Mouse (Mus musculus) limb, embryonic 15.5 days (tissue): ENCODE measurements around the gene Fbxl17. TPM values are rescaled to one million over a fixed set of nuclear protein-coding genes. Genes with fewer than 3 reads are reported as not detected.

Experiments used
- ATAC-seq: fragments of 200-750 bp; cut with Nextera tagmentation; 2 replicates; pipeline ENCODE4 v1.8.0; 2017; ENCODE audit warnings: low read depth, moderate TSS enrichment; ENCODE audit not compliant: insufficient number of reproducible peaks, low FRiP score, low TSS enrichment
- H3K27ac ChIP-seq: fragments of 300-500 bp; sonication (generic); 2 replicates; pipeline ENCODE4 v1.5.1; 2015; ENCODE audit warnings: moderate library complexity, mild to moderate bottlenecking, inconsistent platforms
- H3K27me3 ChIP-seq: fragments of 300-500 bp; sonication (generic); 2 replicates; pipeline ENCODE4 v1.6.1; 2015; ENCODE audit warnings: inconsistent platforms
- H3K36me3 ChIP-seq: fragments of 300-500 bp; sonication (generic); 2 replicates; pipeline ENCODE4 v1.6.1; 2015; ENCODE audit warnings: inconsistent platforms
- H3K4me1 ChIP-seq: fragments of 300-500 bp; sonication (generic); 2 replicates; pipeline ENCODE4 v1.6.1; 2015; ENCODE audit warnings: inconsistent platforms
- H3K4me2 ChIP-seq: fragments of 300-500 bp; sonication (generic); 2 replicates; pipeline ENCODE4 v1.6.1; 2015; ENCODE audit warnings: mild to moderate bottlenecking, inconsistent platforms
- H3K4me3 ChIP-seq: fragments of 300-500 bp; sonication (generic); 2 replicates; pipeline ENCODE4 v1.5.1; 2015; ENCODE audit warnings: mild to moderate bottlenecking, inconsistent platforms
- H3K9ac ChIP-seq: fragments of 300-500 bp; sonication (generic); 2 replicates; pipeline ENCODE4 v1.6.1; 2015; ENCODE audit warnings: inconsistent platforms
- H3K9me3 ChIP-seq: fragments of 300-500 bp; sonication (generic); 2 replicates; pipeline ENCODE4 v1.6.1; 2016; ENCODE audit warnings: inconsistent platforms
- whole genome bisulfite sequencing: fragments of 180-500 bp; shearing (Covaris S2); methylation state at CpG from one replicate; pipeline ENCODE4 v1.1.7; 2015; 5-methylcytosine and 5-hydroxymethylcytosine counted together
- polyA plus RNA-seq: library from polyadenylated mRNA; unstranded; fragments of >200 nt; fragmentation: Nextera tagmentation; extraction: Ambion mirVana; gene quantifications from 2 replicates; pipeline ENCODE4 v1.2.1, GENCODE M21; 2015

Gene Fbxl17
- polyA plus RNA-seq, 1 experiment from 2014 or later = 7.8 TPM

DNA sequence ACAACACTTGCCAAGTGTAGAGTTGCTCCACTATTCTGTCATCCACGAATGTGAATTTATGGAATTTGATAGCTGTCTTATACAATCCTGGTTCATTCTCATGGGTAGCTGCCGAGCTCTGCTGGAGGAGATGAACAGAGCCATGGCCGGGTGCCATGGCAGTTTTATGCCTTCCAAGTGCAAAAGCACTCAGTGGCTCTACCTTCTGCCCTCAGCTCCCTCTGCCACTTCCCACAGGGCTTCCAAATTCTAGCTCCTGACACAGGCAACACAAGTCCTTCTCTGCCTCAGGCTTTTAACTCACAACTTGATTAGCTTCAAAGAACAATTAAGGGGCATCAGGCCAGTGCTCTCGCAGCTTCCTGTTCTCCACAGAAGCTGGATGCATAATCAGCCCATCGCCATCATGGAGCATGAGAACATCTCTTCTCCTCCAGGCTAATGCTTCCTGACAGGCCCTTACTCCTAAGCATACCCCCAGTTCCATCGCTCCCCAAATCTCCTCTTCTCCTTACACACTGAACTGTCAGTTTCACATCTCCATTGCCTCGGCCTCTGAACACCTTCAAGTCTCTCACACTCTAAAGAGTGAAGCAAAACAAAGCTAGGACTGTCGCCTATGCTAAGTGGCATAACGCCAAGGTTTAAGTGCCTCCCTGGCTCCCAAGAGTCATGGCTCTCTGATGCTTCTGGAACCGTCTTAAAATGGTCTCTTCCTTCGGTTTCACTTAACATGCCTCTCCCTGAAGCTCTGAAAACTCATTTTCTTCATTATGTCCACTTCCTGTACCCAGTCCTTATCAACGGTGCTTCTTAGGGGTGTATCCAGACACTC is 184.0 kb downstream of the Fbxl17 start:
- Histone ChIP-seq H3K9me3 (no peaks in the 10 kb centered on the region), H3K9ac (no peak overlapping the region), H3K36me3 (no peaks in the 10 kb centered on the region), H3K4me1 (peaks cover 8% of the 10 kb centered on the region), H3K4me3 (no peak overlapping the region), H3K4me2 (no peak overlapping the region), H3K27me3 (no peaks in the 10 kb centered on the region), H3K27ac (no peak overlapping the region)
- WGBS = 75% methylated on average over 12 of the region's 12 CpGs
- ATAC-seq = no peak

DNA sequence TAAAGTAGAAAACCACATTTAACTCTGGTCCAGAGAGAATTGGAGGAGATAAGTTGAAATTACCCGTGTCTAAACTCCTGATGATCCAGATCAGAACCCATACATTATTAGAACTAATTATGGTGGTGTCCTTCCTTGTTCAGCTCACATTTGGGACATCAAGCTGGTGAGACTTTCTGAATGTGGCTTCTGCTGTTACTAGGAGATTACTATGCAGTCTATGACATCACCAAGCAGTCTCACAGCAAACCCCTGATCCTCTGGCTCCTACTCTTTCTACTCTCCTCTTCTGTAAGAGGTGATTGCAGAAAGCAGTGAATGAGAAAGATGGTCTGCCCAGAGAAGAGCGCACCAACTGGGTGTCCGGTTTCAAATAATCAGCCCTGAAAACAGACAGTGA is 187.0 kb downstream of the Fbxl17 start:
- Histone ChIP-seq H3K4me2 (no peak overlapping the region), H3K9me3 (no peaks in the 10 kb centered on the region), H3K36me3 (no peaks in the 10 kb centered on the region), H3K9ac (no peak overlapping the region), H3K27me3 (no peaks in the 10 kb centered on the region), H3K4me1 (peaks cover 5% of the 10 kb centered on the region), H3K4me3 (no peak overlapping the region), H3K27ac (no peak overlapping the region)
- no peak for ATAC-seq
- 89% methylated on average over 3 of the region's 3 CpGs for WGBS

DNA sequence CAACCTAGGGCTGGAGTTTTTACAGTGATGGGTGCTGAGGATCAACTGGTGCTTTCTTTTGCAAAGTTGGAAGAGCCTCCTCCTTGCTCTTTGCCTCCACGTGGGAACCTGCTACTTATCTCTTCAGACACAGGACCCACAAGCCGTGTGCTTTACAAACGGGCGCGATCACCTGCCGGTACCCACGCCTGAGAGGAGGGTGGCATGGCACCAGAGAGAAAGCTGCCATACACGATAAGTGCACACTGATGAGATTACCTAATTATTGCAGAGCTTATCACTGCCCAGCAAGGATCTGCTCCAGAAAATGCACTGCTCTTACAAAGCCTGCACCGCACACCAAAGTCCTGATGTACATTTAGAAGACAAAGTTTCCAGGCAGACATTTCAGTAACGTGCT is 187.5 kb downstream of the Fbxl17 start:
- ATAC-seq = no peak
- H3K9ac ChIP-seq = no peak overlapping the region
- H3K36me3 ChIP-seq = no peaks in the 10 kb centered on the region
- H3K27me3 ChIP-seq = no peaks in the 10 kb centered on the region
- no peaks in the 10 kb centered on the region for H3K9me3 ChIP-seq
- H3K4me1 ChIP-seq = peaks cover under 1% of the 10 kb centered on the region
- no peak overlapping the region for H3K27ac ChIP-seq
- 89% methylated on average over 10 of the region's 10 CpGs for WGBS
- no peak overlapping the region for H3K4me2 ChIP-seq
- no peak overlapping the region for H3K4me3 ChIP-seq

DNA sequence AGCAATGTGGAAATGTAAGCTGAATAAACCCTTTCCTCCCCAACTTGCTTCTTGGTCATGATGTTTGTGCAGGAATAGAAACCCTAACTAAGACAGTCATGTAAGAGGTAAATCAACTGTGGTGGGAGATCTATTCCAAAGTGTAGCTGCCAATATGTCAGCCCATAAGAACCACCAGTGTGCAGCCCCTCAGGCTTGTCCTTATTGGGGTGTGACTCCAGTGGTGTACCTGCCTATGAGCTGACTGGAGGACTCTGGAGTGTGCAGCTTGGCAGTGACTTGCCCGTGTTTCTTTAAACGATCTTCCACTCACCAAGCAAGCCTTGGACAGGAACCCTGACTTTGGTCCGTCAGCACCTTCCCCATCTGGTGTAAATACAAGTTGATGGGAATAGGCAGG is 188.2 kb downstream of the Fbxl17 start:
- ATAC-seq = no peak
- 70% methylated on average over 3 of the region's 3 CpGs for WGBS

DNA sequence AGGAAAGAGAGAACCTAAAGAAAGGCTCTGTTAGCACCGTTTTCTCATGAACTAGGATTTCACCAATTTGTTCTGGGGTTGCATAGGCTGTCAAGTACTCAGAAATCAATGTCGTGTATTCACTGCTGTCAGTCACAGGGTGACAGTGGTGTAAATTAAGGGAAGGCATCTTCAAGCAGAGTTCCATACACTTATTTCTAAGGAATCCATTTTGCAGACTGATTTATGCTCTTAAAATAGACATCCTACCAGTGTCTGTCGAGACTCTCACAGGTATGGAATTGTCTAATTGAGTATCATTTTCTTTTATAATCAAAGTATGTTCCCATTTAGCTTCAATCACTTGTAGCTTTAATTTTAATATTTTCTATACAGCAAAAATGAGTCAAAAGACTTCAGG is 189.8 kb downstream of the Fbxl17 start:
- no peaks in the 10 kb centered on the region for H3K4me1 ChIP-seq
- no peak overlapping the region for H3K9ac ChIP-seq
- H3K4me3 ChIP-seq = no peak overlapping the region
- no peaks in the 10 kb centered on the region for H3K36me3 ChIP-seq
- no peak for ATAC-seq
- WGBS = 68% methylated on average over 3 of the region's 3 CpGs
- H3K4me2 ChIP-seq = no peak overlapping the region
- no peaks in the 10 kb centered on the region for H3K27me3 ChIP-seq
- no peak overlapping the region for H3K27ac ChIP-seq
- H3K9me3 ChIP-seq = no peaks in the 10 kb centered on the region

More for the DNA sequence above, 188.2 kb downstream of the Fbxl17 start:
- Histone ChIP-seq H3K27ac (no peak overlapping the region), H3K27me3 (no peaks in the 10 kb centered on the region), H3K9me3 (no peaks in the 10 kb centered on the region), H3K4me1 (no peaks in the 10 kb centered on the region), H3K36me3 (no peaks in the 10 kb centered on the region), H3K9ac (no peak overlapping the region), H3K4me2 (no peak overlapping the region), H3K4me3 (no peak overlapping the region)

DNA sequence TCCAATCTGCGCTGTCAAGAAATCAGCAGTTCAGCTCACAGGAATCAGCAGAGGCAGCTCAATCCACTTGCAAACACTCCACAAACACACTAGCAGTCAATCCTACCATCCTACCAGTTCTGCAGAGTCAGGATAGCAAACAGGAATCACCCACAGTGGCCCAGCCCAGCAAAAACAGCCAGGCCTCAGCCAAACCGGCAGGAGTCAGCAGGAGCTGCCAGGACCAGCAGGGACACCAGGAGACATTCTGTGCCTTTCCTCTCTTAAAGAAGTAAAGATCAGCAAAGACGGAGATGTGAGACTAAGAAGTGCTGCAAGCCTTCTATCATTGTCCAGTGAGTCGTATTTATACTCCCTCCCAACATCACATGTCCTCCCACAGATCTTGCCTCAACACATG is 196.0 kb downstream of the Fbxl17 start:
- H3K9ac ChIP-seq = no peak overlapping the region
- H3K27me3 ChIP-seq = no peaks in the 10 kb centered on the region
- no peaks in the 10 kb centered on the region for H3K36me3 ChIP-seq
- ATAC-seq = no peak
- 57% methylated on average over 4 of the region's 4 CpGs for WGBS
- no peak overlapping the region for H3K4me2 ChIP-seq
- H3K9me3 ChIP-seq = no peaks in the 10 kb centered on the region
- H3K27ac ChIP-seq = no peak overlapping the region
- no peaks in the 10 kb centered on the region for H3K4me1 ChIP-seq
- H3K4me3 ChIP-seq = no peak overlapping the region

DNA sequence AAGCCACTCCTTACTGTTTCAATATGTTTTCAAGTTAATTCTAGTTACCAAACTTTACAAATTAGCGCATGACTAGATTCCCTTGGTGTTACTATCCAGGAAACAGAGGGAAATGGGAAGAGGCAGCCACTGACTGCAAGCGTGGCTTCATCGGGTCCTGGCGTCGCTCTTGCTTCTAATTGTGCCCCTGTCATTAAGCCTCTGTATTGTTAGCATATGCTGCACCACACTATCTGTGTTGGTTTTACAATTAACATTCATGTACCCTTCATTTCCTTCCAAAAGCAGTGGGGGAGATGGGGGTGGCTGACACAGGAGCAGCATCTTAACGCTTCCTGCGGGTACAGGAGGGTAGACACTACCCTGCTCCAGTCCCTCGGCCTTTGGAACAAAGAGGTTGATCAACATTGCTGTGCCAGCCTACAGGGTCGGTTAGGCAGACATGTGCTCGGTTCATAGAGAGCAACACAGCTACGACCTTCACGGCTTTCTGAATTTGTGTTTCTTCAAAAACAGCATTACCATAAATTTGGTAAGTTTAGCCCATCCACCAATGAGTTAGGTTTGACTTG is 197.9 kb downstream of the Fbxl17 start:
- Histone ChIP-seq H3K27ac (no peak overlapping the region), H3K9ac (no peak overlapping the region), H3K4me2 (no peak overlapping the region), H3K4me3 (no peak overlapping the region), H3K4me1 (no peaks in the 10 kb centered on the region), H3K36me3 (no peaks in the 10 kb centered on the region), H3K9me3 (no peaks in the 10 kb centered on the region), H3K27me3 (no peaks in the 10 kb centered on the region)
- 72% methylated on average over 12 of the region's 12 CpGs for WGBS
- no peak for ATAC-seq

DNA sequence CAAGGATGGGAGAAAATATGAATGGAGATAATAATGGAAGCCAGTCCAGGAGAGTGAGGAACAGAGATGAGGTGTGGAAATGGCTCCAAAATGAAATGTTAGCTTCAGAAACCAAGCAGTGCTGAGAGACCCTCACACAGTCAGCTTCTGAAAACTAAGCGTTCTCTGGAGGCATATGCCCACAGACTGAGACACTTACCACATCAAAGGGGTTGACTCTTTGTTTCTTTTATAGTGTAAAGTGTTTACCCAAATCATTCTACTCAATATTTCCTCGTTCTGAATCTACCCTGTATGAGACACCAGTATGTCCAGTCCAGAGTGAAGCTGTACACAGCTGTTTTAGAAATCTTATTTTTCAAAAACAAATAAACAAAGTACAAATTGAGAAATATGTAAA is 204.3 kb downstream of the Fbxl17 start:
- no peaks in the 10 kb centered on the region for H3K27me3 ChIP-seq
- no peak overlapping the region for H3K9ac ChIP-seq
- H3K4me1 ChIP-seq = no peaks in the 10 kb centered on the region
- H3K4me2 ChIP-seq = no peak overlapping the region
- no peaks in the 10 kb centered on the region for H3K36me3 ChIP-seq
- H3K27ac ChIP-seq = no peak overlapping the region
- no peak for ATAC-seq
- 42% methylated on average over 2 of the region's 2 CpGs for WGBS
- H3K4me3 ChIP-seq = no peak overlapping the region
- H3K9me3 ChIP-seq = no peaks in the 10 kb centered on the region

DNA sequence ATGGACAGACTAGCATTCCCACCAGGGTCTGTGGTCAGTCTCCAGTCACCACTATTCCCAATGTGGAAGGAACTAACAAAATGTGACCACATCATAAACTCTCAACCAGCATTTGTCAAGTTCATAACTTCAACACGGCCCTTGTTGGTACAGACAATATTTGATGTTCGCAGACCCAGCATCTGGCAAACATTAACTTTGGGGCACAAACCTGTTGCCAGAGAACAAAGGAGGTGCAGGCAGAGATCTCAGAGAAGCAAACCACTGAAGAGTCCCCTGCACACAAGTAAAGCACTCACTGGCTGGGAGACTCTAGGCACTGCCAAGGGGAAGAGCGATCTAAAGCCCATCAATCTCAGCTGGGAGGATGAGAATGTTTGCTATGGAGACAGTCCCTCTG is 204.9 kb downstream of the Fbxl17 start:
- Histone ChIP-seq H3K4me3 (no peak overlapping the region), H3K4me2 (no peak overlapping the region), H3K4me1 (no peaks in the 10 kb centered on the region), H3K36me3 (no peaks in the 10 kb centered on the region), H3K9ac (no peak overlapping the region), H3K9me3 (no peaks in the 10 kb centered on the region), H3K27ac (no peak overlapping the region), H3K27me3 (no peaks in the 10 kb centered on the region)
- WGBS = 37% methylated on average over 3 of the region's 3 CpGs
- no peak for ATAC-seq

DNA sequence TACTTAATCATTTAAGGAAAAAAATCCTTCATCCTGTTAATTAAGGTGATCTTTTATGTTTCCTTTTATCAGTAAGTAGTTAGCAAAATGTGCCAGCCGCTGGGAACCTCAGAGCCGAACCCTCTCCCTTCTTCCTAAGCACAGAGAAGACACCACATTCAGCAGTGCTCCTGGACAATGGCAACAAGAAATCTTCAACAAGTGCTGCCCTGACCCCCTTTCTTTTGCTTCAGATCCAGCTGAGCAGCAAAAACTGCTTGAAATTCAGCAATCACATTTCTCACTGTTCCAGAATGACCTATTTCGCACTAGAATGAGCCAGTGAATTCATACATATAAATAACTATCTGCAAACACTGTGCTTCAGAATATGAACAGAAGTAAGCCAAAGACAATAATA is 205.8 kb downstream of the Fbxl17 start:
- H3K36me3 ChIP-seq = no peaks in the 10 kb centered on the region
- no peaks in the 10 kb centered on the region for H3K9me3 ChIP-seq
- H3K27me3 ChIP-seq = no peaks in the 10 kb centered on the region
- H3K4me2 ChIP-seq = no peak overlapping the region
- no peaks in the 10 kb centered on the region for H3K4me1 ChIP-seq
- no peak overlapping the region for H3K27ac ChIP-seq
- H3K9ac ChIP-seq = no peak overlapping the region
- no peak for ATAC-seq
- 75% methylated on average over 3 of the region's 3 CpGs for WGBS
- no peak overlapping the region for H3K4me3 ChIP-seq

DNA sequence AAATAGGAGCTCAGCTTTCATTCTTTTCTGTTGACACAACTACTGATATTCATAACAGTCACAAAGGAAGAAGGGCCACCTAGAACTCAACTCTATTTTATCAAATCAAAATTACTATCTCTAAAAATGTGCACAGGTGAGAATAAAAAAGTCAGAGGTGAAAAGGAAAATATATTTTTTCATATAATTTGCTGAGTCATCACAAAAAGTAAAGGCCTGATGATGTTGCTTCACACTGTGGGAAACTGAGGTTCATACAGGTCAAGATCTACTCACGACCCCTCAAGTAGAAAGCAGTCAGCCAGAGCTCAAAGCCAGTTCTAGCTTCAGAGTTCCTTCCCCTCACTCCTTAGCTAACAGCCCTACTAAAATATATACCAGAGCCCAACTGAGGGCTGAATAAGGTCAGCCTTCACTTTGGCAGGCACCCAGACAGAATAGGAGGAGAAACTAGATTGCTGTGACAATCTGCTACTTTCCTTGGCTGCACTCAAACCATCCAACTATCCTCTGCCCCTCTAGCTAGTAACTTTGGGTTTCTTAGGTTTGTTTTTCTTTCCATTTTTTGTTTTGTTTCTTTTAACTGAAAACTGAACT is 210.4 kb downstream of the Fbxl17 start:
- no peak for ATAC-seq
- Histone ChIP-seq H3K36me3 (no peaks in the 10 kb centered on the region), H3K27ac (no peak overlapping the region), H3K4me1 (peaks cover 4% of the 10 kb centered on the region), H3K4me2 (no peak overlapping the region), H3K9me3 (no peaks in the 10 kb centered on the region), H3K4me3 (no peak overlapping the region), H3K9ac (no peak overlapping the region), H3K27me3 (no peaks in the 10 kb centered on the region)
- WGBS = 81% methylated on average over 1 of the region's 1 CpGs

DNA sequence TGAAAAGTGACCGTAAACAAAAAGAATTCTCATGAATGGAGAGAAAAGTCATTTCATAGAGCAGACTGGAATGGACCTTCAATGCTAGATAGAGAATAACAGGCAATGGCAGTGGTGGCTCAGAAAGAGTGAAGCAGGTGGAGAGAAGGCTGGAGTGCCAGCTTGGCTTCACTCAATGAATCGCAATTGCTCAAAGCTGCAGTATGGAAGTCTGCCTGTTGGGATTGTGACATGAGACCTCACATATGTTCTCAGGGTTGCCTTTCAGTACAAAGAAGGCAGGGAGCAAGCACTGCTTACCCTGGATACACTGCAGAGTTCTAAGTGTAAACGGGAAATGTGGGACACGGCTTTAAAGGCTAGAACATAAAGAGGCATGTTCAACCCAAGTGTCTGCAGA is 211.0 kb downstream of the Fbxl17 start:
- no peak overlapping the region for H3K4me2 ChIP-seq
- ATAC-seq = no peak
- no peaks in the 10 kb centered on the region for H3K9me3 ChIP-seq

More for the DNA sequence above, 211.0 kb downstream of the Fbxl17 start:
- H3K4me3 ChIP-seq = no peak overlapping the region
- no peaks in the 10 kb centered on the region for H3K36me3 ChIP-seq
- H3K27me3 ChIP-seq = no peaks in the 10 kb centered on the region
- H3K27ac ChIP-seq = no peak overlapping the region
- peaks cover 4% of the 10 kb centered on the region for H3K4me1 ChIP-seq
- 90% methylated on average over 4 of the region's 4 CpGs for WGBS
- H3K9ac ChIP-seq = no peak overlapping the region
